Mouse (Mus musculus): Measurements from ENCODE around the gene Pcbp1. TPM values are rescaled to one million over a fixed set of nuclear protein-coding genes. Genes with fewer than 3 reads are reported as not detected.
"Not testable (repeated sequence)": the region's sequence is repeated elsewhere in the genome, so short reads cannot be mapped to it uniquely, and the experiment has no call there.

The Pcbp1 gene
- total RNA-seq, 2 experiments from 2014 or later, result 177 to 186 TPM

GRCm38 (mm10) chr6:86493469-86494263 is 32.5 kb downstream of the Pcbp1 start:
- no peak for DNase-seq

- not testable (repeated sequence) for DNase-seq
These were observed 35.7 kb downstream of the Pcbp1 start for GRCm38 (mm10) chr6:86490413-86490812.

- no peak for DNase-seq
These were observed 36.2 kb downstream of the Pcbp1 start for GRCm38 (mm10) chr6:86489945-86490344.

GRCm38 (mm10) chr6:86488149-86488485 is 38.0 kb downstream of the Pcbp1 start:
- peak in 1 of 2 experiments; percentile 17 for DNase-seq

- peak; percentile 77 to 78 for DNase-seq
These were observed 38.6 kb downstream of the Pcbp1 start for GRCm38 (mm10) chr6:86487358-86488148.

GRCm38 (mm10) chr6:86485943-86486640 is 40.0 kb downstream of the Pcbp1 start:
- no peak for DNase-seq

- DNase-seq, result no peak
These were observed 44.2 kb downstream of the Pcbp1 start for GRCm38 (mm10) chr6:86481871-86482270.

- DNase-seq, result peak in 1 of 2 experiments; percentile 5
These were observed 45.8 kb downstream of the Pcbp1 start for GRCm38 (mm10) chr6:86480189-86480831.

- no peak for DNase-seq
These were observed 46.3 kb downstream of the Pcbp1 start for GRCm38 (mm10) chr6:86479816-86480188.

GRCm38 (mm10) chr6:86479311-86479710 is 46.8 kb downstream of the Pcbp1 start:
- no peak for DNase-seq

- DNase-seq, result no peak
These were observed 49.2 kb downstream of the Pcbp1 start for GRCm38 (mm10) chr6:86476931-86477330.

GRCm38 (mm10) chr6:86475462-86476167 is 50.5 kb downstream of the Pcbp1 start:
- DNase-seq, result no peak

GRCm38 (mm10) chr6:86474646-86475181 is 51.4 kb downstream of the Pcbp1 start:
- DNase-seq, result no peak

Small RNA genes lying within 50 kb of the gene (microRNA-seq; reads per million reads assigned to microRNA genes)
- gene Gm22184, result 0 reads per million in 2 experiments

Other genes with a start within 250 kb of the Pcbp1 start
- 10 to 100 TPM; 32.8 TPM for gene Fam136a, start 160.7 kb downstream of the Pcbp1 start, total RNA-seq (2021)
- gene Snrpg, start 155.0 kb downstream of the Pcbp1 start, total RNA-seq (2021), result 10 to 100 TPM; 71.7 to 74.6 TPM
- 100 to 1,000 TPM; 105 to 114 TPM for gene Pcyox1, start 129.2 kb downstream of the Pcbp1 start, total RNA-seq (2021)
- 100 to 1,000 TPM; 131 to 154 TPM for gene Tia1, start 122.1 kb downstream of the Pcbp1 start, total RNA-seq (2021)
- gene Gm44790, start 99.7 kb downstream of the Pcbp1 start, total RNA-seq (2021), result under 1 TPM in 1 of 2 experiments, not detected in 1; 0.88 TPM
- 10 to 100 TPM; 16.4 to 16.5 TPM for gene C87436, start 87.9 kb downstream of the Pcbp1 start, total RNA-seq (2021)
- 1 to 10 TPM in 1 of 2 experiments, under 1 TPM in 1; 0.88 to 1.7 TPM for gene Asprv1, start 101.8 kb upstream of the Pcbp1 start, total RNA-seq (2021)
- 10 to 100 TPM; 20.7 to 28.7 TPM for gene Mxd1, start 142.8 kb upstream of the Pcbp1 start, total RNA-seq (2021)
- 10 to 100 TPM; 59.1 to 62.8 TPM for gene Snrnp27, start 158.2 kb upstream of the Pcbp1 start, total RNA-seq (2021)
- 10 to 100 TPM; 30.0 to 30.1 TPM for gene Gmcl1, start 207.1 kb upstream of the Pcbp1 start, total RNA-seq (2021)

Measured in layer of hippocampus, postnatal 36 days (tissue).